Mouse (Mus musculus): Measurements from ENCODE around the gene Serpinf2.

- TF ChIP-seq CTCF (IDR thresholded peaks at IDR 0.05; ENCODE audit: insufficient read depth, low read length) (no peak), POLR2A (IDR thresholded peaks at IDR 0.05; ENCODE audit: borderline replicate concordance, extremely low read depth, low read depth, low read length) (no peak)
These were observed 23.4 kb downstream of the Serpinf2 start for GRCm38 (mm10) chr11:75415994-75416393.
